Mouse (Mus musculus): Measurements from ENCODE around the gene Hrh2. TPM values are rescaled to one million over a fixed set of nuclear protein-coding genes. Genes with fewer than 3 reads are reported as not detected.

The Hrh2 gene
- polyA plus RNA-seq, 1 experiment from 2014 or later = 0.21 TPM

GRCm38 (mm10) chr13:54237512-54237911 is 45.6 kb downstream of the Hrh2 start:
- no peak for DNase-seq (ENCODE audit: low spot score)
- H3K4me3 ChIP-seq (ENCODE audit: low read depth, low read length) = no peak overlapping the region
- H3K4me2 ChIP-seq = no peak overlapping the region
- 58% methylated on average over 6 of the region's 6 CpGs for WGBS
- ATAC-seq (replicated peaks; ENCODE audit: low FRiP score) = no peak
- no peak overlapping the region for H3K9ac ChIP-seq (ENCODE audit: low read depth, low read length)
- H3K27me3 ChIP-seq (replicated peaks; ENCODE audit: control insufficient read depth, insufficient read depth, low read length) = no peaks in the 10 kb centered on the region
- H3K4me1 ChIP-seq (replicated peaks; ENCODE audit: control insufficient read depth, insufficient read depth, low read length) = no peaks in the 10 kb centered on the region
- H3K27ac ChIP-seq (ENCODE audit: low read depth, low read length) = no peak overlapping the region
- H3K36me3 ChIP-seq (ENCODE audit: control insufficient read depth, insufficient read depth, low read length) = no peaks in the 10 kb centered on the region
- H3K9me3 ChIP-seq (ENCODE audit: control insufficient read depth, low read length) = no peaks in the 10 kb centered on the region

GRCm38 (mm10) chr13:54238585-54239323 is 46.8 kb downstream of the Hrh2 start:
- WGBS = 38% methylated on average over 14 of the region's 14 CpGs

DNA sequence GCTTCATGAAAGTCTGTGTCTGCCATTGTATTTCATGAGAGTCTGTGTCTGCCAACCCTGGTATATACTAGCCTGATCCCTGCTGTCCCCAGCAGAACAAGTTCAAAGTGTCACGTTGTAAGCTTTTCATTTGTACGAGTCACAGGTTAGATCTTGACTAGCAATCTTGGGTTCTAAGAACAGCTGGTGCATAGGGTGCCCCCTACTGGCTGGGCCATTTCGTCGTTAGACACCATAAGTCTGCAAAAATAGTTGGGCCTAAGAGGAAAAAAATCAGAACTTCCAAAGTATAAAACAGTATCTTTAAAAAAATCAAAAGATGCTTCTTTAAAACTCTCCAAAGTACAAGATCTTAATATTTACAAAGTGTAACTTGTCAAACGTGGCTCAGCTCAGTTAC is 50.5 kb downstream of the Hrh2 start:
- H3K27ac ChIP-seq (ENCODE audit: low read depth, low read length) = no peak overlapping the region
- no peaks in the 10 kb centered on the region for H3K9me3 ChIP-seq (ENCODE audit: control insufficient read depth, low read length)
- no peak overlapping the region for H3K9ac ChIP-seq (ENCODE audit: low read depth, low read length)
- no peaks in the 10 kb centered on the region for H3K36me3 ChIP-seq (ENCODE audit: control insufficient read depth, insufficient read depth, low read length)
- ATAC-seq (replicated peaks; ENCODE audit: low FRiP score) (no peak), DNase-seq (ENCODE audit: low spot score) (no peak)
- no peaks in the 10 kb centered on the region for H3K4me1 ChIP-seq (replicated peaks; ENCODE audit: control insufficient read depth, insufficient read depth, low read length)
- no peaks in the 10 kb centered on the region for H3K27me3 ChIP-seq (replicated peaks; ENCODE audit: control insufficient read depth, insufficient read depth, low read length)
- H3K4me3 ChIP-seq (ENCODE audit: low read depth, low read length) = no peak overlapping the region
- no peak overlapping the region for H3K4me2 ChIP-seq
- WGBS = 50% methylated on average over 5 of the region's 5 CpGs

More at GRCm38 (mm10) chr13:54238585-54239323, 46.8 kb downstream of the Hrh2 start:
- H3K9me3 ChIP-seq (ENCODE audit: control insufficient read depth, low read length) = no peaks in the 10 kb centered on the region
- no peak overlapping the region for H3K9ac ChIP-seq (ENCODE audit: low read depth, low read length)
- H3K4me1 ChIP-seq (replicated peaks; ENCODE audit: control insufficient read depth, insufficient read depth, low read length) = no peaks in the 10 kb centered on the region
- ATAC-seq (replicated peaks; ENCODE audit: low FRiP score) (no peak), DNase-seq (ENCODE audit: low spot score) (no peak)
- no peak overlapping the region for H3K27ac ChIP-seq (ENCODE audit: low read depth, low read length)
- H3K4me3 ChIP-seq (ENCODE audit: low read depth, low read length) = no peak overlapping the region
- no peaks in the 10 kb centered on the region for H3K27me3 ChIP-seq (replicated peaks; ENCODE audit: control insufficient read depth, insufficient read depth, low read length)
- H3K4me2 ChIP-seq = no peak overlapping the region
- no peaks in the 10 kb centered on the region for H3K36me3 ChIP-seq (ENCODE audit: control insufficient read depth, insufficient read depth, low read length)

- WGBS = 72% methylated on average over 5 of the region's 5 CpGs
- H3K27ac ChIP-seq (ENCODE audit: low read depth, low read length) = no peak overlapping the region
- no peaks in the 10 kb centered on the region; the same call in 1 of the 2 replicates for H3K27me3 ChIP-seq (replicated peaks; ENCODE audit: control insufficient read depth, insufficient read depth, low read length)
- H3K4me2 ChIP-seq = no peak overlapping the region
- H3K36me3 ChIP-seq (ENCODE audit: control insufficient read depth, insufficient read depth, low read length) = no peaks in the 10 kb centered on the region
- DNase-seq (ENCODE audit: low spot score) (no peak), ATAC-seq (replicated peaks; ENCODE audit: low FRiP score) (no peak)
- H3K9me3 ChIP-seq (ENCODE audit: control insufficient read depth, low read length) = no peaks in the 10 kb centered on the region
- H3K9ac ChIP-seq (ENCODE audit: low read depth, low read length) = no peak overlapping the region
- no peaks in the 10 kb centered on the region; the same call in 1 of the 2 replicates for H3K4me1 ChIP-seq (replicated peaks; ENCODE audit: control insufficient read depth, insufficient read depth, low read length)
- no peak overlapping the region for H3K4me3 ChIP-seq (ENCODE audit: low read depth, low read length)
Measured at GRCm38 (mm10) chr13:54245204-54245603, 53.3 kb downstream of the Hrh2 start.

- 29% methylated on average over 4 of the region's 4 CpGs for WGBS
- Histone ChIP-seq H3K36me3 (ENCODE audit: control insufficient read depth, insufficient read depth, low read length) (no peaks in the 10 kb centered on the region), H3K4me3 (ENCODE audit: low read depth, low read length) (no peak overlapping the region), H3K27ac (ENCODE audit: low read depth, low read length) (no peak overlapping the region), H3K27me3 (replicated peaks; ENCODE audit: control insufficient read depth, insufficient read depth, low read length) (no peaks in the 10 kb centered on the region; the same call in 1 of the 2 replicates), H3K4me1 (replicated peaks; ENCODE audit: control insufficient read depth, insufficient read depth, low read length) (no peaks in the 10 kb centered on the region; the same call in 1 of the 2 replicates), H3K9ac (ENCODE audit: low read depth, low read length) (no peak overlapping the region), H3K9me3 (ENCODE audit: control insufficient read depth, low read length) (no peaks in the 10 kb centered on the region), H3K4me2 (no peak overlapping the region)
- ATAC-seq (replicated peaks; ENCODE audit: low FRiP score) = no peak
- peak; percentile 66 for DNase-seq (ENCODE audit: low spot score)
Measured at GRCm38 (mm10) chr13:54247545-54247944, 55.6 kb downstream of the Hrh2 start.

GRCm38 (mm10) chr13:54248436-54248995 is 56.6 kb downstream of the Hrh2 start:
- Histone ChIP-seq H3K27me3 (replicated peaks; ENCODE audit: control insufficient read depth, insufficient read depth, low read length) (no peaks in the 10 kb centered on the region; the same call in 1 of the 2 replicates), H3K4me2 (no peak overlapping the region), H3K36me3 (ENCODE audit: control insufficient read depth, insufficient read depth, low read length) (no peaks in the 10 kb centered on the region), H3K4me3 (ENCODE audit: low read depth, low read length) (no peak overlapping the region), H3K9me3 (ENCODE audit: control insufficient read depth, low read length) (no peaks in the 10 kb centered on the region), H3K4me1 (replicated peaks; ENCODE audit: control insufficient read depth, insufficient read depth, low read length) (no peaks in the 10 kb centered on the region; the same call in 1 of the 2 replicates), H3K27ac (ENCODE audit: low read depth, low read length) (no peak overlapping the region), H3K9ac (ENCODE audit: low read depth, low read length) (no peak overlapping the region)
- DNase-seq (ENCODE audit: low spot score) = no peak
- no peak for ATAC-seq (replicated peaks; ENCODE audit: low FRiP score)
- 54% methylated on average over 13 of the region's 13 CpGs for WGBS

GRCm38 (mm10) chr13:54249007-54249406 is 57.1 kb downstream of the Hrh2 start:
- WGBS = 48% methylated on average over 4 of the region's 4 CpGs

GRCm38 (mm10) chr13:54250346-54250745 is 58.4 kb downstream of the Hrh2 start:
- WGBS = 59% methylated on average over 8 of the region's 8 CpGs
- no peaks in the 10 kb centered on the region; the same call in 1 of the 2 replicates for H3K4me1 ChIP-seq (replicated peaks; ENCODE audit: control insufficient read depth, insufficient read depth, low read length)
- H3K36me3 ChIP-seq (ENCODE audit: control insufficient read depth, insufficient read depth, low read length) = no peaks in the 10 kb centered on the region
- H3K4me3 ChIP-seq (ENCODE audit: low read depth, low read length) = no peak overlapping the region
- H3K9me3 ChIP-seq (ENCODE audit: control insufficient read depth, low read length) = no peaks in the 10 kb centered on the region
- ATAC-seq (replicated peaks; ENCODE audit: low FRiP score) (no peak), DNase-seq (ENCODE audit: low spot score) (no peak)
- H3K27me3 ChIP-seq (replicated peaks; ENCODE audit: control insufficient read depth, insufficient read depth, low read length) = no peaks in the 10 kb centered on the region; the same call in 1 of the 2 replicates
- H3K27ac ChIP-seq (ENCODE audit: low read depth, low read length) = no peak overlapping the region
- H3K9ac ChIP-seq (ENCODE audit: low read depth, low read length) = no peak overlapping the region
- H3K4me2 ChIP-seq = no peak overlapping the region

More at GRCm38 (mm10) chr13:54249007-54249406, 57.1 kb downstream of the Hrh2 start:
- H3K9me3 ChIP-seq (ENCODE audit: control insufficient read depth, low read length) = no peaks in the 10 kb centered on the region
- no peak overlapping the region for H3K27ac ChIP-seq (ENCODE audit: low read depth, low read length)
- ATAC-seq (replicated peaks; ENCODE audit: low FRiP score) (no peak), DNase-seq (ENCODE audit: low spot score) (no peak)
- H3K4me1 ChIP-seq (replicated peaks; ENCODE audit: control insufficient read depth, insufficient read depth, low read length) = no peaks in the 10 kb centered on the region; the same call in 1 of the 2 replicates
- H3K36me3 ChIP-seq (ENCODE audit: control insufficient read depth, insufficient read depth, low read length) = no peaks in the 10 kb centered on the region
- no peak overlapping the region for H3K9ac ChIP-seq (ENCODE audit: low read depth, low read length)
- H3K4me2 ChIP-seq = no peak overlapping the region
- H3K4me3 ChIP-seq (ENCODE audit: low read depth, low read length) = no peak overlapping the region
- no peaks in the 10 kb centered on the region; the same call in 1 of the 2 replicates for H3K27me3 ChIP-seq (replicated peaks; ENCODE audit: control insufficient read depth, insufficient read depth, low read length)
